In genomic region chr3:62339516-62340051, GRCm38 (mm10) we compare ENCODE assay signal across 8 mouse cellular contexts. TPM values are rescaled to one million over a fixed set of nuclear protein-coding genes. Genes with fewer than 3 reads are reported as not detected.
A peak's percentile ranks its signal among the peaks of the same experiment; 100 is the strongest.
DNase-seq lines count a peak whose midpoint lies in the region; ATAC-seq lines count a peak whose summit lies in the region.

No protein-coding gene starts in this region.

- H3K9me3 ChIP-seq in embryonic facial prominence, embryonic 14.5 days (ENCODE audit: control insufficient read depth, low read length), result no peaks in the 10 kb centered on the region
- H3K9me3 ChIP-seq in heart, embryonic 16.5 days (replicated peaks; ENCODE audit: control insufficient read depth, low read length), result no peaks in the 10 kb centered on the region

- peak overlapping the region; percentile 73 for H3K4me2 ChIP-seq in embryonic facial prominence, embryonic 14.5 days (ENCODE audit: low read depth, low read length)
- H3K4me2 ChIP-seq in heart, embryonic 16.5 days (ENCODE audit: low read depth, low read length), result peak overlapping the region; percentile 96

- H3K27me3 ChIP-seq in embryonic facial prominence, embryonic 14.5 days (replicated peaks; ENCODE audit: control insufficient read depth, insufficient read depth, low read length), result 0 out of 2 replicates have a peak, but pooled peaks cover 3% of the 10 kb centered on the region
- H3K27me3 ChIP-seq in heart, embryonic 16.5 days (ENCODE audit: control insufficient read depth, insufficient read depth, low read length), result peaks cover 7% of the 10 kb centered on the region; the same call in 1 of the 2 replicates

- ATAC-seq in embryonic facial prominence, embryonic 14.5 days (ENCODE audit: low read depth), result peak; percentile 62
- ATAC-seq in heart, embryonic 16.5 days (replicated peaks; ENCODE audit: extremely low read depth, insufficient read depth, low FRiP score), result peak; percentile 28; the same call in 1 of the 2 replicates

- DNase-seq in right cerebral cortex, postnatal 14 days, result peak; percentile 28
- DNase-seq in right cerebral cortex, adult 2 months (ENCODE audit: low spot score in 2 of 2), result no peak
- no peak for DNase-seq in embryonic facial prominence, embryonic 14.5 days (ENCODE audit: low spot score)
- peak; percentile 74 for DNase-seq in kidney, postnatal 10 days
- DNase-seq in lung, postnatal 36 days, result peak; percentile 73
- peak; percentile 14 for DNase-seq in right cerebral cortex, postnatal 25 days
- no peak for DNase-seq in MN1 (ENCODE audit: low spot score)

- H3K4me3 ChIP-seq in embryonic facial prominence, embryonic 14.5 days (ENCODE audit: low read depth, low read length), result peak overlapping the region; percentile 64
- peak overlapping the region; percentile 66 for H3K4me3 ChIP-seq in heart, embryonic 16.5 days (ENCODE audit: low read length)

- WGBS in embryonic facial prominence, embryonic 14.5 days, result 0% methylated on average over 26 of the region's 53 CpGs
- under 1% methylated on average over 53 of the region's 53 CpGs for WGBS in heart, embryonic 16.5 days

- peak overlapping the region; percentile 82 for H3K9ac ChIP-seq in embryonic facial prominence, embryonic 14.5 days (ENCODE audit: low read depth, low read length)
- peak overlapping the region; percentile 79 for H3K9ac ChIP-seq in heart, embryonic 16.5 days (ENCODE audit: low read length)

- peak overlapping the region; percentile 61 for H3K27ac ChIP-seq in embryonic facial prominence, embryonic 14.5 days (replicated peaks; ENCODE audit: low read depth, low read length)
- H3K27ac ChIP-seq in heart, embryonic 16.5 days (ENCODE audit: low read length), result peak overlapping the region; percentile 54

- peaks cover 20% of the 10 kb centered on the region for H3K4me1 ChIP-seq in embryonic facial prominence, embryonic 14.5 days (ENCODE audit: control insufficient read depth, insufficient read depth, low read length)
- no peaks in the 10 kb centered on the region; the same call in 1 of the 2 replicates for H3K4me1 ChIP-seq in heart, embryonic 16.5 days (ENCODE audit: control insufficient read depth, insufficient read depth, low read length)

- no peaks in the 10 kb centered on the region for H3K36me3 ChIP-seq in embryonic facial prominence, embryonic 14.5 days (ENCODE audit: control insufficient read depth, insufficient read depth, low read length)
- no peaks in the 10 kb centered on the region for H3K36me3 ChIP-seq in heart, embryonic 16.5 days (ENCODE audit: control insufficient read depth, insufficient read depth)

RNA-seq across cellular contexts. Expression of gene Arhgef26, which starts 1.4 kb away (rescaled TPM):
- 7.7 and 9.4 TPM in 2 replicates for polyA plus RNA-seq in embryonic facial prominence, embryonic 14.5 days (2014; fragmentation: Nextera tagmentation; extraction: Ambion mirVana)
- 3.4 and 4.8 TPM in 2 replicates for polyA plus RNA-seq in heart, embryonic 16.5 days (2015; fragmentation: Nextera tagmentation; extraction: Ambion mirVana)

Comparison
In these comparisons a context has a peak if more than half of its experiments do, and no peak if none do; other contexts are left out.
1. DNase-seq: peak in right cerebral cortex, postnatal 14 days (single experiment), kidney, postnatal 10 days (single experiment), lung, postnatal 36 days (single experiment) and right cerebral cortex, postnatal 25 days (single experiment); none in right cerebral cortex, adult 2 months (0 of 2), embryonic facial prominence, embryonic 14.5 days (single experiment) and MN1 (single experiment).